Mouse (Mus musculus) olfactory bulb, adult 2 months (tissue): ENCODE data around the gene Stkld1.

Experiments used
- CTCF ChIP-seq: fragments of 200-500 bp; IDR thresholded peaks from 2 replicates; pipeline ENCODE4 v1.5.1; 2012; ENCODE audit warnings: low read depth, mild to moderate bottlenecking, low read length, moderate library complexity; ENCODE audit not compliant: insufficient read depth
- POLR2A ChIP-seq: fragments of 200-500 bp; IDR thresholded peaks from 2 replicates; pipeline ENCODE4 v1.6.1; 2012; ENCODE audit warnings: mild to moderate bottlenecking, low read depth, low read length, moderate library complexity; ENCODE audit not compliant: insufficient read depth

DNA sequence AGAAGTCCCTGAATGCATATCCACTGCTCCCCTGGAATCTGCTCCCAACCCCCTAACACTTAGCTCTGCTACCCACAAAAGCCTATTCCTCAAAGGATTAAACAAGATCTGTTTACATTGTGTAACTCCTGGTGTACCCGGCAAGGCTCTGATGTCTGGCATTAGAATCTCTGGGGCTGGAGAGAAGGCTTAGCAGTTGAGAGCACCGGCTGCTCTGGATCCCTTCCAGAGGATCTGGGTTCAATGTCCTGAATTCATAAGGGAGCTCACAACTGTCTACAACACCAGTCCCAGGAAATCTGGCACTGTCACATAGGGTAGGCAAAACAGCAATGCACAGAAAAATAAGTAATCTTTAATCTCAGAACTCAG lies 23.6 kb downstream of the Stkld1 start:
- no peak for TF ChIP-seq CTCF
- TF ChIP-seq POLR2A = no peak
